Mouse (Mus musculus) cerebellum, adult 9-11 months (tissue): ENCODE measurements around the gene Gm8138.
"Not testable (repeated sequence)": the region's sequence is repeated elsewhere in the genome, so short reads cannot be mapped to it uniquely, and the experiment has no call there.

Experiments used
- DNase-seq: peaks from one replicate; pipeline ENCODE4 v3.0.0; 2022

The Gm8138 gene

DNA sequence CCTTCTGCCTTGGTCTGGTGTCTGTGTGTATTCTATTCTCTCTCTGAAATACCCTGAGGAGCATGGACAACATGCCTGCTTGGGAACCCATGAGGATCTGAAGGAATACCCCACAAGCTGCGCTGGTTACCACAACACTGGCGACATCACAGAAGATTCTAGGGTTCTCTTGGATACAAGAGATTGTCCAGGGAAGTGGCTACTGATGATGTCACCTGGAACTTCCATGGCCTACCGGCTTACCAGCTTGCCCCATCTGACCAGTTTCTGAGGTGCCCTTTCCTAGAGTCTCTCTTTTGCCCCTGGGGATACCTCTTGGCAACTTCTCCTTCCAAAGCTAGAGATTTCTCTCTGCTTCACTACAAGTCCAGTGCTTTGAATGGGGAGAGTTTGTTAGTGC is at the start of gene Gm8138:
Gene Gm8138 (minus strand): TSS at position 101 of the 400 bp plus-strand sequence.
- DNase-seq = not testable (repeated sequence)

DNA sequence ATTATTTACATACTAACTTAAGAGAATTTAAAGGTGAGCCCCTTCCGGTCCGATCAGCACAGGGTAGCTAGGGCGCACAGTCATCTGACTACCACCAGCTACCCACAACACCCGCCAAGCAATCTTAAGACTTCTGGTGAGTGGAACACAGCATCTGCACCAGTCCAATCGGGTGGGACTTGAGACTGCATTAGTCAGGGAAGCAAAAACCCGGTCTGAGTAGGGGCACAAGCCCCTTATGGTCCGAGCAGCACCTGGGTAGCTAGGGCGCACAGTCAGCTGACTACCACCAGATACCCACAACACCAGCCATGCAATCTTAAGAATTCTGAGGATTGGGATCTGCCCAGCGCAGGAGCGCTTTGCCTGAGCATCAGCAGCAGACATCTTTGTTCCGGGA is 54.4 kb downstream of the Gm8138 start:
- peak; percentile 6 for DNase-seq
